21 mouse cellular contexts compared by ENCODE assay signal in the genomic region with DNA sequence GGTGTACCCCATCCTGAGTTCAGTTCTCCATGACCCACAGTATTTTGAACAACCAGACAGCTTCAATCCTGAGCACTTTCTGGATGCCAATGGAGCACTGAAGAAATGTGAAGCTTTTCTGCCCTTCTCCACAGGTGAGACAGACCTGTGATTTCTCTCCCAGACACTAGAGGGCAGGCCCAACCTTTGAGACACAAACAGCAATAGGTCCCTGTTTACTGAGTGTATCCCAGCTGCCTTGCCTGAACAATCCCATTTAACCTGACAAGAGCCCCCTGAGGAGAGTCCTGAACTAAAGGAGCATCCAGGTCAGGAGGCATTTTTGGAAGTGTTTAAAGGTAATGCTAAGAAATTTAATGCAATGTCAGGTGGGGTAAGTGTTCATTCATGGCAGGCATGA.
DNase-seq lines count a peak whose midpoint lies in the region; ATAC-seq and TF ChIP-seq lines count a peak whose summit lies in the region.
"Had no signal": no experiment of that assay in that cellular context is flagged by ENCODE, and none has a peak within 500 bp of the region (broad histone marks: within the 10 kb centered on the region; RNA-seq: fewer than 3 reads in every experiment).

No protein-coding gene starts in this region.

- H3K4me2 ChIP-seq in kidney, postnatal 0 days (ENCODE audit: low read length), result no peak overlapping the region
- no peak overlapping the region for H3K4me2 ChIP-seq in lung, postnatal 0 days (replicated peaks; ENCODE audit: low read depth, low read length)
- H3K4me2 ChIP-seq in liver, postnatal 0 days (ENCODE audit: low read depth, low read length), result no peak overlapping the region
- H3K4me2 ChIP-seq: limb, embryonic 12.5 days; lung, embryonic 15.5 days; neural tube, embryonic 15.5 days had no signal

- TF ChIP-seq EP300 in lung, postnatal 0 days (IDR thresholded peaks at IDR 0.05), result no peak
- TF ChIP-seq EP300 in ES-Bruce4 (IDR thresholded peaks at IDR 0.05; ENCODE audit: insufficient read depth, low read depth, low read length), result no peak
- TF ChIP-seq EP300 in liver, postnatal 0 days (IDR thresholded peaks at IDR 0.05; ENCODE audit: low read depth), result no peak

- H3K9me3 ChIP-seq in kidney, postnatal 0 days (replicated peaks; ENCODE audit: low read length), result no peaks in the 10 kb centered on the region
- no peaks in the 10 kb centered on the region for H3K9me3 ChIP-seq in lung, postnatal 0 days (ENCODE audit: low read length)
- 0 out of 2 replicates have a peak, but pooled peaks cover 3% of the 10 kb centered on the region for H3K9me3 ChIP-seq in ES-Bruce4 (replicated peaks; ENCODE audit: control insufficient read depth, insufficient read depth, low read length, poor library complexity, severe bottlenecking)
- no peaks in the 10 kb centered on the region for H3K9me3 ChIP-seq in liver, postnatal 0 days (ENCODE audit: low read length)
- H3K9me3 ChIP-seq: G1E; lung, embryonic 15.5 days; megakaryocyte, embryonic 14.5 days; neural tube, embryonic 15.5 days had no signal

- no peaks in the 10 kb centered on the region for H3K36me3 ChIP-seq in kidney, postnatal 0 days (ENCODE audit: insufficient read depth, low read length)
- no peaks in the 10 kb centered on the region for H3K36me3 ChIP-seq in lung, postnatal 0 days (ENCODE audit: insufficient read depth, low read length)
- no peaks in the 10 kb centered on the region for H3K36me3 ChIP-seq in ES-Bruce4 (ENCODE audit: control insufficient read depth, insufficient read depth, low read length, poor library complexity, severe bottlenecking)
- no peaks in the 10 kb centered on the region for H3K36me3 ChIP-seq in liver, postnatal 0 days (replicated peaks; ENCODE audit: insufficient read depth, low read length)
- H3K36me3 ChIP-seq: forebrain, embryonic 10.5 days; G1E; hindbrain, embryonic 10.5 days; limb, embryonic 12.5 days; lung, embryonic 15.5 days; neural tube, embryonic 15.5 days had no signal

- peak; percentile 33; the same call in 1 of the 2 replicates for TF ChIP-seq CTCF in kidney, postnatal 0 days (IDR thresholded peaks at IDR 0.05; ENCODE audit: low read depth)
- no peak for TF ChIP-seq CTCF in lung, adult 2 months (IDR thresholded peaks at IDR 0.05; ENCODE audit: insufficient read depth, low read length)
- no peak for TF ChIP-seq CTCF in lung, postnatal 0 days (IDR thresholded peaks at IDR 0.05)
- peak; percentile 5 for TF ChIP-seq CTCF in ES-Bruce4 (IDR thresholded peaks at IDR 0.05; ENCODE audit: low read depth, low read length)
- peak; percentile 67 for TF ChIP-seq CTCF in liver, postnatal 0 days (IDR thresholded peaks at IDR 0.05; ENCODE audit: low read depth)

- H3K27me3 ChIP-seq in kidney, postnatal 0 days (ENCODE audit: insufficient read depth, low read length), result no peaks in the 10 kb centered on the region
- no peaks in the 10 kb centered on the region for H3K27me3 ChIP-seq in lung, postnatal 0 days (replicated peaks; ENCODE audit: insufficient read depth, low read length)
- H3K27me3 ChIP-seq in ES-Bruce4 (ENCODE audit: control insufficient read depth, insufficient read depth, low read length, poor library complexity, severe bottlenecking), result peaks cover 2% of the 10 kb centered on the region
- no peaks in the 10 kb centered on the region for H3K27me3 ChIP-seq in liver, postnatal 0 days (ENCODE audit: insufficient read depth, low read length)
- H3K27me3 ChIP-seq: limb, embryonic 12.5 days; lung, embryonic 15.5 days; megakaryocyte, embryonic 14.5 days; neural tube, embryonic 15.5 days had no signal

- H3K4me1 ChIP-seq in kidney, postnatal 0 days (replicated peaks; ENCODE audit: insufficient read depth, low read length), result no peaks in the 10 kb centered on the region
- no peaks in the 10 kb centered on the region for H3K4me1 ChIP-seq in lung, adult 2 months (ENCODE audit: control insufficient read depth, insufficient read depth, low read length)
- no peaks in the 10 kb centered on the region for H3K4me1 ChIP-seq in lung, postnatal 0 days (ENCODE audit: insufficient read depth, low read depth, low read length)
- no peaks in the 10 kb centered on the region for H3K4me1 ChIP-seq in ES-Bruce4 (ENCODE audit: control insufficient read depth, insufficient read depth, low read length)
- H3K4me1 ChIP-seq in liver, postnatal 0 days (ENCODE audit: insufficient read depth), result no peaks in the 10 kb centered on the region
- H3K4me1 ChIP-seq: forebrain, embryonic 10.5 days; hindbrain, embryonic 10.5 days; limb, embryonic 12.5 days; lung, embryonic 15.5 days; megakaryocyte, embryonic 14.5 days; neural tube, embryonic 15.5 days had no signal

- H3K9ac ChIP-seq in kidney, postnatal 0 days (ENCODE audit: low read depth, low read length), result no peak overlapping the region
- no peak overlapping the region for H3K9ac ChIP-seq in lung, postnatal 0 days (replicated peaks; ENCODE audit: low read depth)
- H3K9ac ChIP-seq in ES-Bruce4 (ENCODE audit: low read depth, poor library complexity, severe bottlenecking), result no peak overlapping the region
- no peak overlapping the region for H3K9ac ChIP-seq in liver, postnatal 0 days (replicated peaks)
- H3K9ac ChIP-seq: forebrain, postnatal 0 days; limb, embryonic 12.5 days; lung, embryonic 15.5 days; neural tube, embryonic 15.5 days had no signal

- no peak for DNase-seq in kidney, postnatal 0 days (ENCODE audit: low spot score)
- no peak for DNase-seq in kidney, postnatal 4 days
- DNase-seq in lung, adult 2 months, result peak; percentile 4
- no peak for DNase-seq in lung, postnatal 0 days (ENCODE audit: low spot score)
- no peak for DNase-seq in liver, postnatal 0 days
- DNase-seq: cerebellum, adult 2 months; forebrain, postnatal 0 days; gastrocnemius, postnatal 36 days; kidney, postnatal 14 days; thymus, postnatal 36 days had no signal

- no peak for ATAC-seq in kidney, postnatal 0 days (replicated peaks; ENCODE audit: low FRiP score, low read depth)
- ATAC-seq in lung, postnatal 0 days, result no peak
- peak; percentile 80 for ATAC-seq in liver, postnatal 0 days
- ATAC-seq in megakaryocyte progenitor cell, adult 5-6 weeks (replicated peaks; ENCODE audit: poor library complexity), result no peak
- ATAC-seq: forebrain, postnatal 0 days; hindbrain, postnatal 0 days; midbrain, embryonic 16.5 days had no signal

- H3K4me3 ChIP-seq in kidney, postnatal 0 days (replicated peaks; ENCODE audit: low read depth, low read length), result no peak overlapping the region
- no peak overlapping the region for H3K4me3 ChIP-seq in lung, adult 2 months (replicated peaks; ENCODE audit: extremely low read depth, low read depth, low read length)
- no peak overlapping the region for H3K4me3 ChIP-seq in lung, postnatal 0 days (ENCODE audit: low read depth, low read length)
- H3K4me3 ChIP-seq in ES-Bruce4 (ENCODE audit: low read depth, low read length), result no peak overlapping the region
- no peak overlapping the region for H3K4me3 ChIP-seq in liver, postnatal 0 days (ENCODE audit: low read depth, low read length)
- H3K4me3 ChIP-seq: forebrain, embryonic 10.5 days; hindbrain, embryonic 10.5 days; limb, embryonic 12.5 days; lung, embryonic 15.5 days; megakaryocyte, embryonic 14.5 days; neural tube, embryonic 15.5 days had no signal

- no peak for TF ChIP-seq POLR2A in lung, adult 2 months (IDR thresholded peaks at IDR 0.05; ENCODE audit: borderline replicate concordance, extremely low read depth, low read depth, low read length)
- no peak for TF ChIP-seq POLR2A in ES-Bruce4 (IDR thresholded peaks at IDR 0.05; ENCODE audit: insufficient read depth, low read length)

- H3K27ac ChIP-seq in kidney, postnatal 0 days, result no peak overlapping the region
- no peak overlapping the region for H3K27ac ChIP-seq in lung, postnatal 0 days (ENCODE audit: low read length)
- H3K27ac ChIP-seq in ES-Bruce4 (ENCODE audit: insufficient read depth, low read length), result no peak overlapping the region
- H3K27ac ChIP-seq in liver, postnatal 0 days (ENCODE audit: low read depth), result no peak overlapping the region
- H3K27ac ChIP-seq: forebrain, embryonic 10.5 days; hindbrain, embryonic 10.5 days; hindbrain, postnatal 0 days; limb, embryonic 12.5 days; lung, embryonic 15.5 days; neural tube, embryonic 15.5 days had no signal

Comparison
In these comparisons a context has a peak if more than half of its experiments do, and no peak if none do; other contexts are left out.
1. CTCF ChIP-seq: peak in kidney, postnatal 0 days (single experiment), ES-Bruce4 (single experiment) and liver, postnatal 0 days (single experiment); none in lung, adult 2 months (single experiment) and lung, postnatal 0 days (single experiment).